Mouse (Mus musculus): Measurements from ENCODE around the gene Ms4a10.

Gene Ms4a10

DNA sequence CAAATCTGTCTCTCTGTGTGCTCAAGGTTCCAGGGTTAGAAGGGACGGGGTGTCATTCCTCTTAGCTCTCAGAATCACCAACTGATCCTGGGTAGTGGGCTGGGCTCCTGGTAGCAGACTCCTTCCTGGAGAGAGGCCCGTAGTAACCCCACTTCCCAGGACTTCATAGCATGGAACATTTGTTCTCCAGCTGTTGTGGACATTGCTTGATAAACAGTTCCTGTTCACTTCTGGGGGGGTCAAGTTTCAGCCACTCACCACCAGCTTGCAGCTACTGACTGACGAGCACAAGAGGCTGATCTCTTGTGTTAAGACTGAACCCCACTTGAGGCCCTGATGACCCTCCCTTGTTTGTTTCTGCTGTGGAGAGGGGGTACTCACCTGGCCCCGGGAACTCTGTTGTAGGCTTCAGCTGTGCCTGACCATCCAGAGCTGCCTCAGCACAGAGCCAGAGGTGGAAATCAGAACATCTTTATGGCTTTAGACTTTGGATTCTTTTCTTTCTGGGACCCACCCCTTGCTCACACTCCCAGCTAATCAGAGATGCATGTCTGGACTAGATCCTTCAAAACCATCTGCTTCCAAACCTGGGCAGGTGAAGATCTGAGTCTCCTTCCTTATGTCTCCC, at the start of gene Ms4a10:
TSS of gene Ms4a10 (minus strand) at position 433 of the 628 bp plus-strand sequence.
- no peak for DNase-seq (ENCODE audit: low read depth)

- DNase-seq (ENCODE audit: low read depth), result no peak
These were observed 47.9 kb upstream of the Ms4a10 start for GRCm38 (mm10) chr19:11022382-11022781.

GRCm38 (mm10) chr19:11017891-11018290, 43.4 kb upstream of the Ms4a10 start, which contains the start of gene Ms4a18:
Gene Ms4a18, minus strand, starts transcription at chr19:11018031.
- no peak for DNase-seq (ENCODE audit: low read depth)

- DNase-seq (ENCODE audit: low read depth), result peak; percentile 0
These were observed 42.8 kb upstream of the Ms4a10 start for GRCm38 (mm10) chr19:11017251-11017650.

DNA sequence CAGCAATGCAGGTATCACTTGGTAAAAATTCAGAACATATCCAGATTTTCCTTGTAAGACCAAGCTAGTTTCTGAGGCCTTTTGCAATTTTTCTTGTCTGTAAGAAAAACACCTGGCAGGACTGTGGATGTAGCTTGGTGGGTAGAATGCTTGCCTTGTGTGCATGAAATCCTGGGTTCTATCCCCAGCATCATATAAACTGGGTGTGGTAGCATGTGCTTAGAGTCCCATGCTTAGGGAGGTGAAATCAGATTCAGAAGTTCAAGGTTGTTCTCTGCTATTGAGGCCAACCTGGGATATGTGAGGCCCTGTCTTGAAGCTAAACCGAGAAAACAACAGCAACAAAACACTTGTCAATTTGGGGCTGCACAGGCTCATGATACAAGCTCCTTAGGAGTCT, 41.5 kb upstream of the Ms4a10 start:
- DNase-seq (ENCODE audit: low read depth), result no peak

- no peak for DNase-seq (ENCODE audit: low read depth)
These were observed 41.0 kb upstream of the Ms4a10 start for GRCm38 (mm10) chr19:11015468-11015867.

DNA sequence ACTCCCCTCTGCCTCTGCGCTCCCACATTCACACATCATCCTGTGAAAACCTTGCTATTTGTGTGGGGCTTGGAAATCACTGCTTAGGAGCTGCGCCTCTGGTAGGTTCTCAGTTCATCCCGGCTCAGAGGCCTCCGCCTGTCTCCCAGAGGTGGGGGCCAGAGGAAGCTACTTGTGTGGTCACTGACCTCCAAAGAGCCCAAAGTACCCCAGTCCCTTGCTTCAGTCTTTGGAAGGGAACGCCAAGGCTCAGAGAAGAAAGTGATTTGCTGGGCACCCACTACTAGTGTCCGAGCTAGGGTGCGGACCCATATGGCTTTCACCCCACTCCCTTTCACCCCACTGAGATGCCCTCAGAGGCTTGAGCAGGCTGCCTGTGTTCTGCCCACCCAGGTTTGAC, 18.7 kb upstream of the Ms4a10 start, which contains the start of gene Ms4a15:
TSS of gene Ms4a15 (minus strand) at position 101 of the 400 bp plus-strand sequence.
- DNase-seq (ENCODE audit: low read depth), result no peak

DNA sequence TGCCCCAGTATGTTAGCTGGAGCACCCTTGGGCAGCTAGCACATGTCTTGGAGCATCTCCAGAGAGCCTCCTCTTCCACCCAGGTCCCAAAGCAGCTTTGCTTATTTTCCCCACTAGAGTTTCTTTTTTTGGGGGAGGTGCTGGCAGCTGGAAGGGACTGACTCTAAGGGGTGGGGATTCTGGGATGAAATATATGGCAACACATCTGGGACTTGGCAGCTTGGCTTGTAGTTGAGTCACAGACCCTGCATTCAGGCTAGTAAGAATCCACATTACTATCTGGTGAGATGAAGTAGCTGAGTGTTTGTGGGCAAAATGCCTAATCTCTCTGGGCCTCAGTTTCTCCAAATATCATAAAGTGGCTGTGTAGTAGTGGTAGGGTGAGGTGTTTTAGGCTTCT, 17.4 kb upstream of the Ms4a10 start:
- DNase-seq (ENCODE audit: low read depth), result no peak

- DNase-seq (ENCODE audit: low read depth), result no peak
These were observed 16.3 kb upstream of the Ms4a10 start for GRCm38 (mm10) chr19:10990751-10991150.

- no peak for DNase-seq (ENCODE audit: low read depth)
These were observed 14.1 kb upstream of the Ms4a10 start for GRCm38 (mm10) chr19:10988563-10988962.

DNA sequence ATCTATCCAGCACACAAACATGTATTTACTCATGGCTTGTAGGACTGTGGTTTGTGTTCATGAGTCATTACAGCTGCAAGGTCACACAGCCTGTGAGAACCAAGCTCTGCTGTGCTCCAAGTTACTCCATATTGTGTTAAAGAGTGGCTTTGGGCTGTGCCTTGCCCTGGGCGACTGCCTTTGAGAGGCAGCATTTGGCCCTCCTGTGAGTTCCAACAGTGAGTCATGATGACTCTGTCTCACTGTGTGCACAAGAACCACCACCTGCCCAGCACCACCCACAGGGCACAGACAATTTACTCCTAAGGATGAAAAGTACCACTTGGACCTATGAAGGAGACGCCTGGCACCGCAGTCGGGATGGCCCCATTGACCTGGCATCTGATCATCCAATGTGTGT, 11.4 kb upstream of the Ms4a10 start:
- DNase-seq (ENCODE audit: low read depth), result peak; percentile 25

- no peak for DNase-seq (ENCODE audit: low read depth)
These were observed 10.1 kb upstream of the Ms4a10 start for GRCm38 (mm10) chr19:10984551-10984950.

GRCm38 (mm10) chr19:10983146-10983545, 8.7 kb upstream of the Ms4a10 start:
- DNase-seq (ENCODE audit: low read depth), result no peak

- DNase-seq (ENCODE audit: low read depth), result no peak
These were observed 5.7 kb upstream of the Ms4a10 start for GRCm38 (mm10) chr19:10980210-10980609.

DNA sequence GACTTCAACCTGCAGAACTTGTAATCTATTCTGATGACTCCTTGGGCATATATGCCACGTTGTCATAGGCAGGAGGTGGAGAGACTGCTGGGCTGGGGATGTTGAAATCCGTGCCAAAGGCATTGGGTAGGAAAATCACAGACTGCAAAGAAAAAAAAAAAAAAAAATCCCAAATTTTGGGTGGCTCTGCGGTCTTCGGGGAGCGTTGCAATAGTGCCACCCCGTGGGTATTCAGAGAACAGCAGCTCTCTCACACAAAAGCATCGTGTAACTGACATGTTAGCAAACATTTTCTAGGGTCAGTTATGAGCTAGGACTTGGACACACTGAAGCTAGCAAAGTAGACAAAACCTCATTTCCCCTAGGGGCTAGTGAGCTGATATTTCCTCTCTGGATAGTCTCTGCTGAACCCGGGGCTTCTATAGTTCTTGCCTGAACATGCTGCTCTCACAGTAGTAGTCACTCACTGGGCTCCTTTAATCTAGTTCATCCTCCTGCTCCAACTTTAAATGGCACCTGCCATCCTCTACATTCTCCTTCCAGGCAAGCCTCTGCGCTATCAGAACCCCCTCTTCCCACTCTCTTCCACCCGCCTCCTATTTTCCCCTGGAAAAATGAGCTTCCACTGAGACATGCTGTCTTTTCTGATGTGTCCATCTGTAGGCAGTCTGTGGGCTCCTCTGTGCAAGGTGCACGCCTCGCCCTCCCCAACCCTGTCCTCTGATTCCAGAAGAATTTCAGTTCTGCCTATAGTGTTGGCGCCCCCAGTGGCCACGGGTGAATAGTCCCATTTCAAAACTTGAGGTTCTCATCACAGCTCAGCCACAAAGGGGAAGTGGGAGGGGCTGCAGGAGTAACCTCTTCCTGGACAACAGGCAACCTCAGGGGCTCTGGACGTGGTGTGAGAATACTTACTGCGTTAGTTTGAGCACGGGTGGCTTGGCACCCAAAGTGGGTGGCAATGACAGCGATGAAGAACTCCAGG, 5.0 kb upstream of the Ms4a10 start:
- peak; percentile 42 for DNase-seq (ENCODE audit: low read depth)

- no peak for DNase-seq (ENCODE audit: low read depth)
These were observed 1.8 kb upstream of the Ms4a10 start for GRCm38 (mm10) chr19:10976318-10976717.

DNA sequence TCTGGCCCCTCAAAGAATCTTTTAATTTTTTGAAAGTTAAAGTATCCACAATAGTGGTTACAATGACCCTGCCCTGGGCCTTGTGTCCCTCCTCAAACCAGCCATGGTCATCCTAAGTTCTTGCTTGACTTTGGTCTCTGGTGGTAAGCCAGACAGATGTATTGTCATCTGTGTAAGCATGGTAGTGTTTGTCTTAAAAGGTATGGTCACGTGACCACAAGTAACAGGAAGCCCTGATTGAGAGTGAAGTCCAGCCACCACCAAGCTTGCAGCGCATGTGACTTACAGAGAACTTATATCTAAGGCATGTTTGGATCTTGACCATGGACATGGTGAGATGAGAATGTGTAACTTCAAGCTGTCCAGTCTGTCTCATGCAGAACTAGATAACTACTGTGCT, 717 bp upstream of the Ms4a10 start:
- DNase-seq (ENCODE audit: low read depth), result no peak

- no peak for DNase-seq (ENCODE audit: low read depth)
These were observed 1.3 kb downstream of the Ms4a10 start for GRCm38 (mm10) chr19:10973187-10973586.

- no peak for DNase-seq (ENCODE audit: low read depth)
These were observed 1.8 kb downstream of the Ms4a10 start for GRCm38 (mm10) chr19:10972660-10973059.

DNA sequence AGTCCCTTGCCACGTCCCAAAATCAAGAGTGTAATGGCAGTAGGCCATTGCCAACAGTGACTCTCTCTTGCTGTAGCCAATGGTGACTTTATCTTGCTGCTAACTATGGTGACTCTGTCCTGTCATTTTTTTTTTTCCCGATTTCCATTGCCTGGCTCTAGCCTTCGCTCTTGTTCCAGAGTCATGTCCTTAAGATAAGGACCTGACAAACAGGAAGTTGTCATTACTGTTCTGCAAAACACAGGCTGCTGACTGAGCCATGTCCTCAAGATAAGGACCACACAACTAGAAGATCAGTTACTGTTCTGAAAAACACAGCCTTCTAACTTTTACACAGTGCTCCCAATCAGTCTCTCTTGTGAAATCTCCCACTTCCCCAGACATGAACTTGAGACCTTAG, 4.0 kb downstream of the Ms4a10 start:
- DNase-seq (ENCODE audit: low read depth), result no peak

GRCm38 (mm10) chr19:10968578-10968977, 5.9 kb downstream of the Ms4a10 start:
- DNase-seq (ENCODE audit: low read depth), result no peak

DNA sequence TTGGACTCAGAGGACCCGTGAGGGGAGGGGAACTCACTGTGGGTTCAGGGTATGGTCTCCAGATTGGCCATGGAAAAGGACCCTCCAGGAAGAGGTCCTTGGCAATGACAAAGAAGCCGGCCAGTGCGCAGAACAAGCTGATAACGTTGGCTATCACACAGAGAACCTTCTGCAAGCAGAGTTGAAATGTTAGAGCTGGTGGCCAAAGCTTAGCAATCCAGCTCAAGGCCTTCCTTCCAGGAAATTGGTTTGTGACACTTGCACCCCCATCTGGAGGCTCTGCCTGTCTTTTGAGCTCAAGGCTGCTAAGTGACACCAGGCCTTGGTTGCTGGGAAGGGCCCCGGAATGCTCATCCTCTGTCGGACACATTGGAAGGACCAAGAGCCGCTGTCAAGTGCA, 8.7 kb downstream of the Ms4a10 start:
- DNase-seq (ENCODE audit: low read depth), result no peak

DNA sequence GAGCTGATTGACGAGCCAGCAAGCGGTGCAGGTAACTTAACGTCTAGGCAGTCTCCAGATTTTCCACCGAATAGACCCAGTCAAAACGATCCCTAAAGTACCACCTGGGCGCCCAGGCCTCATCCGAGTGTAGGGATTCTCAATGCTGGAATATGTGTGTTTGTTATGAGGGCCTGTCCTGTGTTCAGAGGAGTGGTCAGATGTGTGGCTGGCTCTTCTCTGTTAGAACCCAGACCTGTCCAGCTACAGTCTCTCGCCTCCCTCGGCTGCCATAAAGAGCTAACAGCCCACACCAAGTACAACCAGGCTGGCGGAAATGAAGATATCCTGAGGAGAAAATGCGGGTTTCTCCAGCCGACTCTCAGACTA, 14.5 kb downstream of the Ms4a10 start:
- no peak for DNase-seq (ENCODE audit: low read depth)
